Mouse (Mus musculus) c-Kit-negative CD71-positive TER-119-positive erythroid progenitor cells, embryonic 14.5 days (primary cell): Measurements from ENCODE around the gene Rgl3.

Experiments used
- DNase-seq: peaks from one replicate; pipeline ENCODE4 v3.0.0-alpha.2; 2013; ENCODE audit warnings: low read depth, low spot score

Gene Rgl3

GRCm38 (mm10) chr9:21989230-21990110 lies at the start of gene Rgl3:
Gene Rgl3 (minus strand): TSS chr9:21989446.
- DNase-seq: no peak

GRCm38 (mm10) chr9:22037826-22038225 lies 48.6 kb upstream of the Rgl3 start:
- no peak for DNase-seq

- DNase-seq: no peak
Measured at GRCm38 (mm10) chr9:22035300-22036044, 46.2 kb upstream of the Rgl3 start.

DNA sequence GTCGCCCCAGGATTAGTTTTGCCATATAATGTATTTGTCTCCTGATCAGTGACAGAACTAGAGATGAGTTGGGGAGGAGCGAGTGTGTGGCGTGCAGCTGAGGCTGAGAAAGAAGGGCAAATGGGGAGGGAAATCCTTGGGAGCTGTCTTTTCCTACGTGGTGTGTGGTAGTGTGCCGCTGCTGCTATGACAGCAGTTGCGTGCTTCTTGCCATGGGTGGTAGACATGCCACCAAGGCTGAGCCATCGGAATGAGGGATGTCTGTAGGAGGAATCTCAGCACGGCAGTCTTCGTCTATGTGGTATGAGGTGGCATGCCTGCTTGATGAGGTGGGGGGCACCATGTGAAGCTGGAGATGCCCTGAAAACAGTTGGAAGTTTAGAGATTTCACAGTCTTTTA lies 41.1 kb upstream of the Rgl3 start:
- DNase-seq: no peak

DNA sequence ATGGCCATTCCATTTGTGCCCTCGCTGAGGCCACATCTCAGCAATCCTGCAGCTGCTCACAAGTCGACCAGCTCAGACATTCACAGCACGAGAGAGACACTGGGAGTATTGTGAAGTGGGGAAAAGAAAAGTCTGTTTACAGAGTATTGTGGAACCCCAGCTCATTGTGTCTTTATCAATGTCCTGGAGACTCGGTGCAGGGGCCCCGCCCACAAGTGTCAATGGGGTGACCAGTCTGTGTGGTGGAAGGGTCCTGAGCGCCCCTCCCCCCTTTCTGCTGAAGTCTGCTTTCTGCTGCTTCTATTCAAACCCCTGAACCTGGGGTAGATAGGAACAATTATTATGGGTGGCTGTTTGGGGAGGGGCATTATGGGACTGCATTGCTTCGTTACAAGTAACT lies 39.2 kb upstream of the Rgl3 start:
- no peak for DNase-seq

GRCm38 (mm10) chr9:22024592-22024991 lies 35.3 kb upstream of the Rgl3 start:
- DNase-seq: no peak

DNA sequence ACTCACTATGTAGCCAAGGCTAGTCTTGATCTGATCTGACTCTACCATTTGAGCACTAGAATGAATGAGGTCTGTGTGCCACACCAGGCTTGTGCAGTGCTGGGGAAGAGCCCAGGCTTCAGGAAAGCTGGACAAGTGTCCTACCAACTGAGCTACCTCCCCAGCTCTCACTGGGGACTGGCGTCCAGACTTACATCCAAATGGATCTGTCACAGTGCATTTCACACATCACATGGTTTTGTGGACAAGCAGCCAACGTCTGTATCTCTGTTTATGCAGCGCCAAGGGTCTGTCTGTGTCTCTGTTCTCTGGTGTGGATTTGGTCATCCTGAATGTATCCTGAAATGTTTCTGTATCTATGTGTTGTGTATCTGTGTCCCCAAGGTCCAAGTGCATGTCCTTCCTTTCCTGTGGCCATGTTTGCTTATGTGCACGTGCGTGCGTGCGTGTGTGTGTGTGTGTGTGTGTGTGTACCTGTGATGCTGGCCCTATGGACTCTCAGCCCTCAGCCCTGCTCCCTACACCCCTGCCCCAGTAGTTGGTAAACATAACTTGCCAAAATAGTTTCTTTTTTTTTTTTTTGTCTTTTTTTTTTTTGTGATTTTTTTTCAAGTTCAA lies 28.1 kb upstream of the Rgl3 start:
- DNase-seq: no peak

DNA sequence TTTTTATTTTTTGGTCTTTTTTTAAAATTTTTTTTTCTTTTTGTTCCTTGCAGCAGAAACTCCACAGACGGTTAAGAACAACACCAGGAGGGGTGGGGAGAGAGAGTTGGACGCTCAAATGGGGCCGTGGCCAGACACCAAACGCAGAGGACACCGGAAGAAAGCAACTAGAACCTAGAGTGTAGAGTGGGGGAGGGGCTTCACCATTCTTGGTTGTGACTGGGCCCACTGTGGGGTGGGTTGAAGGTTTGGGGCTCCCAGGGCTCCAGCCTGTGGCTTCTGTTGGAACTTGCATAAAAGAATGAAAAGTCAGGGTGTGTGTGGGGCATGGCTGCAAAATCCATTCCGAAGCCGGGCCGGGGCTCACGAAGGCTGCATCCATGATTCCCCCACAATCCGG lies 27.0 kb upstream of the Rgl3 start:
- DNase-seq: no peak

DNA sequence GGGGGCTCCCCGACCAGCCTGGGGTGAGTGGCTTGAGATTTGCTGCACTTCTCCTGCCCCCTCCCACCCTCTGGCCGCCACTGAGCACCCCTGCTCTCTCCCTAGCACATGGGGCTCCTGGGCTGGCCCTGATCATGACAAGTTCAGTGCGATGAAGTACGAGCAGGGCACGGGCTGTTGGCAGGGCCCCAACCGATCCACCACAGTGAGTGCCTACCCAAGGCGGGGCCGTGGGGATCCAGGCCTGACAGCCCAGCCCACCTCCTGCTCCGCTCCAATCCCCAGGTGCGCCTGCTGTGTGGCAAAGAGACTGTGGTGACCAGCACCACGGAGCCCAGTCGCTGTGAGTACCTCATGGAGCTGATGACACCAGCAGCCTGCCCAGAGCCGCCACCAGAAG lies 23.5 kb upstream of the Rgl3 start:
- no peak for DNase-seq

- DNase-seq: no peak
Measured at GRCm38 (mm10) chr9:22011055-22011454, 21.8 kb upstream of the Rgl3 start.

DNA sequence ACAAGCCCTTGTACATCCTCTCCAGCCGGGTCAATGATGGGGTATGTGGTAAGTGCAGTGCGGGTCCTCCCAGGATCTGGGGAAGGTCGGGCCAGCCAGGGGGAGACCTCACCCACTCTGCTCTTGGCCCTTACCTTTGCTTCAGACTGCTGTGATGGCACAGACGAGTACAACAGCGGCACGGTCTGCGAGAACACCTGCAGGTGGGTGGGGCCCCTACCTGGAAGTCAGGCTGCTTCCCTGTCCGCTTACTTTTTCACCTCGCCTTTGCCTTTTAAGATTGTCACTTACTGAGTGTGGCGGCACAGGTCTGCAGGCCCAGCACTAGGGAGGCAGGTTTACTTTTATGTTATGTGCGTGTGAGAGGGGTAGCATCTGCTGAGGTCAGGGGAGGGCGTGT lies 15.3 kb upstream of the Rgl3 start:
- no peak for DNase-seq

DNA sequence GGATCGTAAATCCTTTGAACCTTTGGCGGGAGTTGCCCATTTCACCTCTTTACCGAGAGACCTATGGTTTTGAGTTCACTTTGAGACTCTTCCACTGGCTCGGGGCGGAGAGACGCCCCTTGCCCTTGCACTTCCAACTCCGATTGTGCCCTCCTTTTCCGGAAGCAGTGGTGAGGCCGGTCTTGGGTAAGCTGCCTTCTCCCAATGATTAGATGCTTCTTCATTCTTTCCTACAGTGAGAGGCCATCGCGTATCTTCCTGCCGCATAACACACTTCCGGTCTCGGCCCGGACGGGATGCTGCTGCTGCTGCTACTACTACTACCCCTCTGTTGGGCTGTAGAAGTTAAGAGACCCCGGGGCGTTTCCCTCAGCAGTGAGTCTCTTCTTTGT lies 13.9 kb upstream of the Rgl3 start:
- DNase-seq: no peak

DNA sequence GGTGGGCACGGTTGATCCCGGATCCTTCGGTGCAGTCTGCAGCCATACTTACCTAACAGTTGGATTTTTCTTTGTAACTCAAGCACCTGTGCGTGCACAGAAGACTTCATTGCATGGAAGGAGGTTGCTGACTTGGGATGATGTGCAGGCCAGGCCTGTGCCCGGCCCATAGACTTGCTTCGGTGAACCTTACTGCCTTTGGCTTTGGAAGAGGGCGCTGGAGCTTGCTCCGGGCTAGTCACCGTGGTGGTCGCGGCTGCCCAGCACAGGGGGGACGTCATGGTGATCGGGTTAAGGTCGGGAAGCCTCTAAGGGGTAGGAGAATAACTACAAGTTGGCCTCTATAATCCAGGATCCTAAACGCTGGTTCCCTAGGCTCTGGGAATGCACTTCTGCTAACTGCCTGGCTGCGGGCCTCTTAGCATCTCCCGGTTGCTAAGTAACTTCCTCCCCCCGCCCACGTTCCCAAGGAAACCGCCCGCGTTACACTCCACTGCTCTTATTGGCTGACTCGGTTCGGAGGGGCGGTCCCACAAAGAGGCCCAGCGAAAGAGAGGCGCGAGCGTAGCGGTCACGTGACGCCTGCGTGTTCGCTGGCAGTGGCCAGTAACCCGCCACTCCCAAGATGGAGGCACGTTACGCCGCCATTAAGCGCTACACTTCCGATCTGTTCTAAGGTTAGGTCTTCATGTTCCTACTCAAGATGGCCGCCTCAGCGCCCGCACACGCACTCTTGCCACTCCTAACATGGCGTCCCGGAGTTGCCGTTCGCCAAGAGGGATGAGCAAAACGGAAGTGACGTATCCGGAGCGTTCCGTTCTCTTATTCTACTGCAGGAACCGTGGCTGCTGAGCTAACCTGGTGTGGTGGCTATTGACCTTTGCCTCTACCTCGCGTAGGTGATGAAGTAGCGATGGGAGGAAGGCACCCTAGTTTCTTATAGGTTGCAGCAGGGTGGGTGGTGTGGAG lies 13.2 kb upstream of the Rgl3 start, which contains the start of the genes Ccdc151 and Prkcsh:
Ccdc151 (minus strand) TSS at position 441 of the 969 bp plus-strand sequence.
Prkcsh (plus strand) TSS at position 613 of the 969 bp plus-strand sequence.
- peak; percentile 99 for DNase-seq

DNA sequence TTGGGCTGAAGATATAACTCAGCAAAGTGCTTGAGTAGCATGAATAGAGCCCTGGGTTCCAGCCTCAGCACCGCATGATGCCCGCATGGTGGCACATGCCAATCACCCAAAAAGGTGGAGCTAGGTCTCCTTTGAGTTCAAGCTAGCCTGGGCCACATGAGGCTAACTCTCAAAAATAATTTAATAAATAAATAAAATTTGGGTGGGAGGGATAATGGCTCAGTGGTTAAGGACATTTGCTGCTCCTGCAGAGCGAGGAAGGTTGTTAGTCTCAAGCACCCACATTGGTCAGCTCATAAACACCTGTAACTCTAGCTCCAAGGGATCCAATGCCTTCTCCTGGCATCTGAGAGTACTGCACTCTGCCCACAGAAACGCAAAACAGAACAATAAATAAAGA lies 12.4 kb upstream of the Rgl3 start:
- DNase-seq: no peak

GRCm38 (mm10) chr9:22000296-22000695 lies 11.1 kb upstream of the Rgl3 start:
- DNase-seq: no peak

DNA sequence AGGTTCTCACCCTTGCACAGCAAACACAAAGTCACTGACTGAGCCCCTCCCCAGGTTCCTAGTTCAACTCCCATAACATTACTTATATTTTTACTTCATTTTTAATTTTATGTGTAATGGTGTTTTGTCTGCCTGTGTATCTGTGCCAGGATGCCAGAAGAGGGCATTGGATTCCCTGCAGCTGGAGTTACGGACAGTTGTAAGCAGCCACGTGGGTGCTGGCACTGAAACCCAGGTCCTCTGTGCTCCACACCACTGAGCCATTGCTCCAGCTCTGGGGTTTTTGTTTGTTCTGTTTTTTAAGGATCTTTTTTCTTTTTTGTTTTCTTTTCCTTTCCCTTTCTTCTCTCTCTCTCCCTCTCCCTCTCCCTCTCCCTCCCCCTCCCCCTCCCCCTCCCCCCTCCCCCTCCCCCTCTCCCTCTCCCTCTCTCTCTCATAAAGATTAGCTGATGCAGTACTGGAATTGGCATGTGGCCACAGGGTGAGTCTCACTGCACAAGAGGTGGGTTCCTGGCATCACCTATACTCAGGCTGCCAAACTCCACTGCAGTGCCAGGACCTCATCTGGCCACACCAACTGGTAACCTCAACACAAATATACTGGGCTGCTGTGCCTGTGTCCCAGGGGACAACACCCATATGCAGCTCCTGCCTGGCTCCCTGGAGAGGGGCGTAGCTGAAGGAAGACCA lies 7.1 kb upstream of the Rgl3 start:
- no peak for DNase-seq

- no peak for DNase-seq
Measured at GRCm38 (mm10) chr9:21992227-21992626, 3.0 kb upstream of the Rgl3 start.

GRCm38 (mm10) chr9:21988421-21989101 lies 685 bp downstream of the Rgl3 start:
- DNase-seq: no peak

DNA sequence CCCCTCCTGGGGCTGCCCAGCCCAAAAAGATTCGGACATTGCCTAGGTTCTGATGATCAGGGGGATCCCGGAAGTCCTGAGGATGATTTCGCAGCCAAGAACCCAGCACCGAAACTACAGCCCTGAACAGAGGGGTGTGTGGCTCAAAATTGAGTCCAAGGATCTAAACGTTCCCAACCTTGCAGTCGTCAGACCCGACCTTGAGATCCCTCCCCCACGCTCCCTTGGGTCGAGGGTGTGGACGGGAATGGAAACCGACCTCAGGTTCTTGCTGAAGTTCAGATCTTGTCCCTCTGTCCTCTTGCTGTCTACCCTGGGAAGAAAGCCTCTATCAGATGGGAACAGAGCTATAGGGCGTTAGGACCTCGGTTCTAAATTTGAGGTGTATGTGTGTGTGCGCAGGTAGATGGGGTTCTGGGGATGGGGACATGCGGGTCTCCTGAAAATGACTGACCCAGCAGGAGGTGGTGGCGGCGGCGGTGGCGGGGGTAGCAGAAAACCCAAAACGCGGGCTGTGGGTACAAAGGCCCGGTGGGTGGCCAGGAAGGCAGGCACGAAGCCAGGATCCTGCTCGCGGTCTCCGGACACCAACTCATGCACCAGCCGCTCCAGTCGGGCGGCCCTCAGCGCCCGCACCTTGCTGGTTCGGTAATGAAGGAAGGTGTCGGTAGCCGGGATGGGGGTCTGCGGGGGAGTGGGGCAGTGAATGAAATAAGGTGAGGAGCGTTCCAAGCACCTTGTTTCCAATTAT lies 1.5 kb downstream of the Rgl3 start:
- no peak for DNase-seq
